Mouse (Mus musculus) hematopoietic multipotent progenitor cell, adult 10-12 weeks (in vitro differentiated cells): Measurements from ENCODE around the gene Gm49366. TPM values are rescaled to one million over a fixed set of nuclear protein-coding genes. Genes with fewer than 3 reads are reported as not detected.

ENCODE experiments used
- polyA plus RNA-seq: library from polyadenylated mRNA; stranded (reverse); fragments of >175 nt; gene quantifications from 2 replicates; pipeline ENCODE4 v1.2.3, GENCODE M21; 2012; ENCODE audit warnings: low replicate concordance

The Gm49366 gene
- polyA plus RNA-seq, result not detected in 2 replicates

GRCm38 (mm10) chr12:84038691-84039111 is at the start of gene Gm49366:
Gene Gm49366 (plus strand): TSS chr12:84038935.

GRCm38 (mm10) chr12:84009171-84009965 is 29.4 kb upstream of the Gm49366 start, which contains the start of gene Acot1:
Gene Acot1 (plus strand): TSS chr12:84009490.

GRCm38 (mm10) chr12:84038241-84038640 is 494 bp upstream of the Gm49366 start, which contains the start of gene Acot4:
Gene Acot4 (plus strand): TSS chr12:84038379.

GRCm38 (mm10) chr12:84051937-84052474 is 13.3 kb downstream of the Gm49366 start, which contains the start of gene Acot3:
Gene Acot3 (plus strand): TSS chr12:84052144.

GRCm38 (mm10) chr12:84068986-84069385 is 30.3 kb downstream of the Gm49366 start, which contains the start of gene Acot5:
Gene Acot5 (plus strand): TSS chr12:84069325.

GRCm38 (mm10) chr12:84100604-84101492 is 62.1 kb downstream of the Gm49366 start, which contains the start of gene Acot6:
Gene Acot6 (plus strand): TSS chr12:84100654.

Other genes with a start within 250 kb of the Gm49366 start
- 22.0 and 29.9 TPM in 2 replicates for gene Numb, start 117.0 kb upstream of the Gm49366 start, polyA plus RNA-seq
- gene Riox1, start 88.3 kb upstream of the Gm49366 start, polyA plus RNA-seq, result 22.5 and 51.4 TPM in 2 replicates
- not detected in 2 replicates for gene Heatr4, start 54.1 kb upstream of the Gm49366 start, polyA plus RNA-seq
- 12.4 and 22.3 TPM in 2 replicates for gene Acot2, start 51.1 kb upstream of the Gm49366 start, polyA plus RNA-seq
- 2.6 and 4.2 TPM in 2 replicates for gene Acot1, start 29.4 kb upstream of the Gm49366 start, polyA plus RNA-seq
- 0.21 and 0.93 TPM in 2 replicates for gene Acot4, start 556 bp upstream of the Gm49366 start, polyA plus RNA-seq
- not detected in 2 replicates for gene Acot3, start 13.2 kb downstream of the Gm49366 start, polyA plus RNA-seq
- gene Acot5, start 30.4 kb downstream of the Gm49366 start, polyA plus RNA-seq, result not detected in 2 replicates
- gene Acot6, start 61.7 kb downstream of the Gm49366 start, polyA plus RNA-seq, result 0.51 and 1.0 TPM in 2 replicates
- 0.16 and 0.21 TPM in 2 replicates for gene Dnal1, start 75.4 kb downstream of the Gm49366 start, polyA plus RNA-seq
- 0.27 and 0.65 TPM in 2 replicates for gene Pnma1, start 109.6 kb downstream of the Gm49366 start, polyA plus RNA-seq
- 141 and 153 TPM in 2 replicates for gene Elmsan1, start 179.9 kb downstream of the Gm49366 start, polyA plus RNA-seq
- 1.1 and 2.6 TPM in 2 replicates for gene Ptgr2, start 246.3 kb downstream of the Gm49366 start, polyA plus RNA-seq